Mouse (Mus musculus): ENCODE results near the gene Doc2g.

Doc2g gene

DNA sequence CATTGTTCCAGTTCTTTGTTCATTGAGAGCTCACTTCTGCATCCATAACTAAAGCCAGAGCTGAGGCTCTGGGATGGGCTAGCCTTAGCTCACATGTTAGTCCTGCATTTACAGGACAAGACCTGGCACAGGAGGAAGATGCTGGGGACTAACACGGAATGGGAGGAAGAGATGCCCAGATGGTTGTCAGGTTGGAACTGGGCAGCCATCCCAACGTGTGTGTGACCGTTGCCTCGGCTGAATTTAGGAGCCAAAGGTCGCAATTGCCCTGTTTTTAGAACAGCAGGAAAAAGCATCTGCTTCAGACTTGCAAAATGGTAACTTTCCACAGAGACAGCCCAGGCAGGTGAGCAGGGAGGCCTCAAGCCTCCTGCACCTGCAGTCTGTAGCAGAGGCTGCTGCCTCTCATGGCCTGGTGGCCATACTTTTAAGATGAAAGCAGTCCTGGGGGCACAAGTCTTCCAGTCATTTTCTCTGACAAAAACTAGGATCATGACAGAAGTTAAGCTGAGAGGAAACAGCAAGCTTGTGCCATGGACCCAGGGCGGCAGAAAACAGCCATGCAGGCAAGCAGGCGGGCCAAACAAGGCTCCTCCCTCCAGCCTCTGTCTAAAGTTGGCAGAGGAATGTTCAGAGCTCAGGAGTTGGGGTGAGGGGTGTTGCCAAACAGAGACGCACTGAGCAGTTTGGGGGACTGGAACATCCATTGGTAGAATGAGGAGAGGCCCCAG is 52.3 kb downstream of the Doc2g start:
- DNase-seq = no peak

DNA sequence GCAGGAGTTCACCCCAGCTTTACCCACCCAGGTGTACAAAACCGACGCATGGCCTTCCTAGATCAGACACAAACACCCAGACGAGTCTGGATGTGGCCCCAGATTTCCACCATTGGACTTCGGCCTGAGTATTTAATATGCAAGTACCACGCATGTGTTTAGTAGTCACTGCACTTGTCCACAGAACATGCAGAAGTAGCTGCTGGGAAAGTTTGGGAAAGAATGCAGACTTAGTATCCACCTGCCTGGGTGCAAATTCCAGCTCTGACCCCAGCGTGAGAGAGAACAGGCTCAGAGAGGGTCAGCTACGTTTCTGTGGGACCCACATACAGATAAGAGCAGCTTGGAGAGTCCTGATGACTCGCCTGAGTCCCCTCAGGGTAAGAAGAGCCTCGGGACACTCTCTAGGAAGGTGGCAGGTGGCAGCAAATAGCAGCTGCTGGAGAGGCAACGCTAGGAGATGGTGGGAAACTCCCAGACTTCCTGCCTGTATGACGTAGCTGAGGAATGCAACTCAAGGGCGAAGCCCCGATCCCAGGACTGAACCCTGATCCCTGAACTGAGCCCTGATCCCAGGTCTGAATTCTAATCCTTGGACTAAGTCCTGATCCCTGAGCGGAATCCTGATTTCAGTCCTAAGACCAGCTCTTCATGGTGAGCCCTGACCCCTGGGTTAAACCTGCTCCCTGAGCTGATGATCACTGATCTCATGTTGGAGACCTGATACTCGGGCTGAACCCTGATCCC is 53.0 kb downstream of the Doc2g start:
- DNase-seq = no peak

Data from thymus, postnatal 25 days (tissue).